Mouse (Mus musculus) CD4-positive, CD25-positive, alpha-beta regulatory T cell, adult 9 weeks (primary cell): Measurements from ENCODE around the gene Nckap5l. TPM values are rescaled to one million over a fixed set of nuclear protein-coding genes. Genes with fewer than 3 reads are reported as not detected.

Experiments
- polyA plus RNA-seq: library from polyadenylated mRNA; unstranded; fragments of 100-300 nt; shearing (Covaris generic); gene quantifications from one replicate; pipeline ENCODE4 v1.2.1, GENCODE M21; 2017

Gene Nckap5l
- 17.8 TPM for polyA plus RNA-seq

DNA sequence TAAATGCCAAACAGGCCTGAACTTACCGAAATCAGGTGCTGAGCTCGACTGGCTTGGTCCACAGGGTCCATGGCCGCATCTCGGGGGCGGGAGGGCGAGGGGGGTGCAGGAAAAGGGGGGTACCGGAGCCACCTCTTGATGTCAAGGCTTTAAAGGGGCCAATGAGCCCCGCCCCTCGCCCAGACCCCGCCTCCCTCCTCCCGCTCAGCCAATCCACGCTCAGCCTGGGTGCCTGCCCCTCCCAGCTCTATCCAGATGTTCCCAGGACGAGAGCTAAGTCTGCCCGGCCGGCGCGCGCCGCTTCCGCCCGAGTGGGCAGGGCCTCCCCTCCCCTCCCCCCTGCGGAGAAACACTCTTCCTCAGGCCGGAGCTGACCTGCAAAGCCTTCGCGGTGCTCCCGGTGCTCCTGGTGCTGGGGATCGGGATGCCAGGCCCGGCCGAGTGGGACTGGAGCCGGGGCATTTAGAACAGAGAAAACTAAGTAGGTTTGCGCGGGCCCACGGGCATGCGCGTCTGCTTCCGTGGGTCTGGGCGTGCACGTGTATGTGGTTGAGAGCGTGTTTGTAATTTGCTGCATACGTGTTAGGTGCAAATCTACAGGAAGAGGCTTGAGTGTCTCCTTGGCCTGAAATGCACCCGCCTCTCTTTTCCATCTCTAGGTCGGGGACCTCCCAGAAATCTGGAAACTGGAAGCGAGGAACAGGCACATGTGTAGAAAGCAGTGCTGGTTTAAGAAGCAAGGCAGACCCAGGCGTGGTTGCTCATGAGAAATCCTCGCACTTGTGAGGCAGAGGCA is at the start of gene Nckap5l:
Gene Nckap5l, minus strand, starts transcription at position 143 of the 796 bp plus-strand sequence.

GRCm38 (mm10) chr15:99474576-99474926 is 17.0 kb upstream of the Nckap5l start, which contains the start of gene Bcdin3d:
Bcdin3d (minus strand) TSS chr15:99474730.

GRCm38 (mm10) chr15:99392486-99393385 is 64.8 kb downstream of the Nckap5l start, which contains the start of gene Tmbim6:
Tmbim6 (plus strand) TSS chr15:99392882.

Other genes with a start within 250 kb of the Nckap5l start
- gene Kcnh3, start 232.9 kb downstream of the Nckap5l start, polyA plus RNA-seq = 3.9 TPM
- gene Mcrs1, start 205.8 kb downstream of the Nckap5l start, polyA plus RNA-seq = 134 TPM
- 15.9 TPM for gene Prpf40b, start 162.7 kb downstream of the Nckap5l start, polyA plus RNA-seq
- gene Fam186b, start 161.9 kb downstream of the Nckap5l start, polyA plus RNA-seq = 0.65 TPM
- gene Fmnl3, start 87.3 kb downstream of the Nckap5l start, polyA plus RNA-seq = 22.3 TPM
- gene Tmbim6, start 64.9 kb downstream of the Nckap5l start, polyA plus RNA-seq = 203 TPM
- 35.6 TPM for gene Bcdin3d, start 17.0 kb upstream of the Nckap5l start, polyA plus RNA-seq
- 0.16 TPM for gene Faim2, start 70.4 kb upstream of the Nckap5l start, polyA plus RNA-seq
- not detected for gene Aqp2, start 121.3 kb upstream of the Nckap5l start, polyA plus RNA-seq
- gene Aqp5, start 133.0 kb upstream of the Nckap5l start, polyA plus RNA-seq = not detected
- gene Aqp6, start 143.7 kb upstream of the Nckap5l start, polyA plus RNA-seq = not detected
- 22.3 TPM for gene Racgap1, start 193.9 kb upstream of the Nckap5l start, polyA plus RNA-seq
- gene Asic1, start 212.6 kb upstream of the Nckap5l start, polyA plus RNA-seq = 0.10 TPM
- gene Smarcd1, start 244.4 kb upstream of the Nckap5l start, polyA plus RNA-seq = 12.0 TPM
- not detected for gene Gm17349, start 247.7 kb upstream of the Nckap5l start, polyA plus RNA-seq